Mouse (Mus musculus) kidney, embryonic 15.5 days (tissue): Measurements from ENCODE around the gene Trim80. TPM values are rescaled to one million over a fixed set of nuclear protein-coding genes. Genes with fewer than 3 reads are reported as not detected.

ENCODE experiments used
- ATAC-seq: fragments of 200-750 bp; cut with Nextera tagmentation; replicated peaks from 2 replicates; pipeline ENCODE4 v1.8.0; 2017; ENCODE audit warnings: moderate TSS enrichment; ENCODE audit not compliant: low FRiP score
- H3K27ac ChIP-seq: fragments of 300-500 bp; sonication (generic); 2 replicates; pipeline ENCODE4 v1.5.1; 2015; ENCODE audit warnings: mild to moderate bottlenecking, inconsistent platforms
- H3K27me3 ChIP-seq: fragments of 300-500 bp; sonication (generic); 2 replicates; pipeline ENCODE4 v1.6.1; 2015; ENCODE audit warnings: inconsistent platforms
- H3K36me3 ChIP-seq: fragments of 300-500 bp; sonication (generic); 2 replicates; pipeline ENCODE4 v1.6.1; 2015; ENCODE audit warnings: inconsistent platforms
- H3K4me1 ChIP-seq: fragments of 300-500 bp; sonication (generic); 2 replicates; pipeline ENCODE4 v1.6.1; 2015; ENCODE audit warnings: inconsistent platforms
- H3K4me2 ChIP-seq: fragments of 300-500 bp; sonication (generic); 2 replicates; pipeline ENCODE4 v1.6.1; 2015; ENCODE audit warnings: moderate library complexity, mild to moderate bottlenecking, inconsistent platforms
- H3K4me3 ChIP-seq: fragments of 300-500 bp; sonication (generic); replicated peaks from 2 replicates; pipeline ENCODE4 v1.5.1; 2015; ENCODE audit warnings: mild to moderate bottlenecking, inconsistent platforms
- H3K9ac ChIP-seq: fragments of 300-500 bp; sonication (generic); 2 replicates; pipeline ENCODE4 v1.6.1; 2015; ENCODE audit warnings: mild to moderate bottlenecking, inconsistent platforms
- H3K9me3 ChIP-seq: fragments of 300-500 bp; sonication (generic); replicated peaks from 2 replicates; pipeline ENCODE4 v1.6.1; 2016; ENCODE audit warnings: inconsistent platforms
- WGBS: fragments of 180-500 bp; shearing (Covaris S2); methylation state at CpG from one replicate; pipeline ENCODE4 v1.1.7; 2015; ENCODE audit warnings: mixed read lengths; 5-methylcytosine and 5-hydroxymethylcytosine counted together
- polyA plus RNA-seq: library from polyadenylated mRNA; unstranded; fragments of >200 nt; fragmentation: Nextera tagmentation; extraction: Ambion mirVana; gene quantifications from 2 replicates; pipeline ENCODE4 v1.2.1, GENCODE M21; 2015

The Trim80 gene
- polyA plus RNA-seq, 1 experiment from 2014 or later = 0.18 TPM

- no peaks in the 10 kb centered on the region for H3K9me3 ChIP-seq
- peaks cover 53% of the 10 kb centered on the region for H3K36me3 ChIP-seq
- peak within 1 kb of the TSS; percentile 91 for H3K4me3 ChIP-seq
- H3K4me2 ChIP-seq = peak within 1 kb of the TSS; percentile 80
- H3K27ac ChIP-seq = peak within 1 kb of the TSS; percentile 90
- H3K4me1 ChIP-seq = peaks cover 37% of the 10 kb centered on the region
- no peaks in the 10 kb centered on the region for H3K27me3 ChIP-seq
- ATAC-seq = peak; percentile 98
- under 1% methylated on average over 52 of the region's 56 CpGs for WGBS
- H3K9ac ChIP-seq = peak within 1 kb of the TSS; percentile 94
These were observed 20.7 kb upstream of the Trim80 start, which contains the start of the genes Atp5h and Kctd2 for GRCm38 (mm10) chr11:115419531-115420237. Atp5h (minus strand) TSS chr11:115419962. Kctd2 (plus strand) TSS chr11:115420128.

GRCm38 (mm10) chr11:115420336-115421190, 19.8 kb upstream of the Trim80 start:
- Histone ChIP-seq H3K27me3 (no peaks in the 10 kb centered on the region), H3K27ac (peak overlapping the region; percentile 90), H3K36me3 (peaks cover 54% of the 10 kb centered on the region), H3K4me2 (peak overlapping the region; percentile 75), H3K4me3 (peak overlapping the region; percentile 91), H3K4me1 (peaks cover 37% of the 10 kb centered on the region), H3K9me3 (no peaks in the 10 kb centered on the region), H3K9ac (peak overlapping the region; percentile 94)
- ATAC-seq = peak; percentile 77
- under 1% methylated on average over 45 of the region's 45 CpGs for WGBS

GRCm38 (mm10) chr11:115421328-115421727, 19.0 kb upstream of the Trim80 start:
- peak overlapping the region; percentile 91 for H3K4me3 ChIP-seq
- WGBS = 52% methylated on average over 1 of the region's 1 CpGs
- peak overlapping the region; percentile 75 for H3K4me2 ChIP-seq
- peaks cover 54% of the 10 kb centered on the region for H3K36me3 ChIP-seq
- ATAC-seq = no peak
- no peak overlapping the region for H3K27ac ChIP-seq
- H3K27me3 ChIP-seq = no peaks in the 10 kb centered on the region
- H3K4me1 ChIP-seq = peaks cover 37% of the 10 kb centered on the region
- H3K9me3 ChIP-seq = no peaks in the 10 kb centered on the region
- H3K9ac ChIP-seq = peak overlapping the region; percentile 94; the same call in 1 of the 2 replicates

GRCm38 (mm10) chr11:115421972-115422371, 18.4 kb upstream of the Trim80 start:
- H3K27me3 ChIP-seq = no peaks in the 10 kb centered on the region
- no peak for ATAC-seq

GRCm38 (mm10) chr11:115423091-115423490, 17.3 kb upstream of the Trim80 start:
- ATAC-seq = no peak
- Histone ChIP-seq H3K9ac (no peak overlapping the region), H3K9me3 (no peaks in the 10 kb centered on the region), H3K4me2 (no peak overlapping the region), H3K27me3 (no peaks in the 10 kb centered on the region), H3K36me3 (peaks cover 51% of the 10 kb centered on the region), H3K27ac (no peak overlapping the region), H3K4me3 (no peak overlapping the region), H3K4me1 (peaks cover 38% of the 10 kb centered on the region)
- WGBS = 81% methylated on average over 3 of the region's 3 CpGs

More at GRCm38 (mm10) chr11:115421972-115422371, 18.4 kb upstream of the Trim80 start:
- Histone ChIP-seq H3K4me2 (no peak overlapping the region), H3K9ac (no peak overlapping the region), H3K9me3 (no peaks in the 10 kb centered on the region), H3K27ac (no peak overlapping the region), H3K4me1 (peaks cover 34% of the 10 kb centered on the region), H3K36me3 (peaks cover 54% of the 10 kb centered on the region), H3K4me3 (no peak overlapping the region)
- WGBS = 94% methylated on average over 16 of the region's 16 CpGs

- H3K4me3 ChIP-seq = no peak overlapping the region
- no peak overlapping the region for H3K27ac ChIP-seq
- no peaks in the 10 kb centered on the region for H3K9me3 ChIP-seq
- H3K9ac ChIP-seq = no peak overlapping the region
- H3K4me2 ChIP-seq = no peak overlapping the region
- no peak for ATAC-seq
- WGBS = 84% methylated on average over 7 of the region's 7 CpGs
- H3K36me3 ChIP-seq = peaks cover 63% of the 10 kb centered on the region
- H3K27me3 ChIP-seq = no peaks in the 10 kb centered on the region
- H3K4me1 ChIP-seq = peaks cover 29% of the 10 kb centered on the region
These were observed 15.7 kb upstream of the Trim80 start for GRCm38 (mm10) chr11:115424666-115425065.

GRCm38 (mm10) chr11:115425671-115426070, 14.7 kb upstream of the Trim80 start:
- H3K4me2 ChIP-seq = no peak overlapping the region
- 81% methylated on average over 6 of the region's 6 CpGs for WGBS
- no peak for ATAC-seq
- no peaks in the 10 kb centered on the region for H3K9me3 ChIP-seq
- no peaks in the 10 kb centered on the region for H3K27me3 ChIP-seq
- peaks cover 73% of the 10 kb centered on the region for H3K36me3 ChIP-seq
- no peak overlapping the region for H3K4me3 ChIP-seq
- no peak overlapping the region for H3K27ac ChIP-seq
- H3K9ac ChIP-seq = no peak overlapping the region
- peaks cover 28% of the 10 kb centered on the region for H3K4me1 ChIP-seq

GRCm38 (mm10) chr11:115427482-115428331, 12.6 kb upstream of the Trim80 start:
- peaks cover 89% of the 10 kb centered on the region for H3K36me3 ChIP-seq
- peak; percentile 63 for ATAC-seq
- peak overlapping the region; percentile 59 for H3K27ac ChIP-seq
- H3K4me3 ChIP-seq = no peak overlapping the region
- no peaks in the 10 kb centered on the region for H3K27me3 ChIP-seq
- WGBS = 39% methylated on average over 20 of the region's 20 CpGs
- H3K9ac ChIP-seq = no peak overlapping the region; the same call in 1 of the 2 replicates
- peak overlapping the region; percentile 32 for H3K4me2 ChIP-seq
- peaks cover 14% of the 10 kb centered on the region for H3K4me1 ChIP-seq
- H3K9me3 ChIP-seq = no peaks in the 10 kb centered on the region

GRCm38 (mm10) chr11:115429307-115429706, 11.0 kb upstream of the Trim80 start:
- H3K9ac ChIP-seq = no peak overlapping the region
- H3K9me3 ChIP-seq = no peaks in the 10 kb centered on the region
- no peaks in the 10 kb centered on the region for H3K27me3 ChIP-seq
- 89% methylated on average over 7 of the region's 7 CpGs for WGBS
- no peak overlapping the region for H3K4me3 ChIP-seq
- no peak for ATAC-seq
- no peak overlapping the region for H3K27ac ChIP-seq
- no peak overlapping the region for H3K4me2 ChIP-seq
- H3K36me3 ChIP-seq = peaks cover 83% of the 10 kb centered on the region
- H3K4me1 ChIP-seq = peaks cover 14% of the 10 kb centered on the region

- ATAC-seq = no peak
- no peaks in the 10 kb centered on the region for H3K27me3 ChIP-seq
- H3K9ac ChIP-seq = no peak overlapping the region
- H3K4me2 ChIP-seq = no peak overlapping the region
- no peak overlapping the region for H3K27ac ChIP-seq
- no peaks in the 10 kb centered on the region for H3K9me3 ChIP-seq
- peaks cover 24% of the 10 kb centered on the region for H3K4me1 ChIP-seq
- H3K36me3 ChIP-seq = peaks cover 71% of the 10 kb centered on the region
- H3K4me3 ChIP-seq = no peak overlapping the region
- WGBS = 88% methylated on average over 6 of the region's 6 CpGs
These were observed 9.8 kb upstream of the Trim80 start for GRCm38 (mm10) chr11:115430561-115430960.

- Histone ChIP-seq H3K36me3 (peaks cover 50% of the 10 kb centered on the region), H3K9ac (no peak overlapping the region), H3K4me1 (peaks cover 27% of the 10 kb centered on the region), H3K4me2 (no peak overlapping the region), H3K27me3 (no peaks in the 10 kb centered on the region), H3K27ac (peak overlapping the region; percentile 29), H3K4me3 (no peak overlapping the region), H3K9me3 (no peaks in the 10 kb centered on the region)
- no peak for ATAC-seq
- 85% methylated on average over 4 of the region's 4 CpGs for WGBS
These were observed 7.5 kb upstream of the Trim80 start for GRCm38 (mm10) chr11:115432814-115433213.
